Mouse (Mus musculus) cerebellum, adult 11-12 months (tissue): ENCODE data around the gene Ccdc149.

ENCODE experiments used
- DNase-seq: peaks from one replicate; pipeline ENCODE4 v3.0.0; 2022

Ccdc149 gene

DNA sequence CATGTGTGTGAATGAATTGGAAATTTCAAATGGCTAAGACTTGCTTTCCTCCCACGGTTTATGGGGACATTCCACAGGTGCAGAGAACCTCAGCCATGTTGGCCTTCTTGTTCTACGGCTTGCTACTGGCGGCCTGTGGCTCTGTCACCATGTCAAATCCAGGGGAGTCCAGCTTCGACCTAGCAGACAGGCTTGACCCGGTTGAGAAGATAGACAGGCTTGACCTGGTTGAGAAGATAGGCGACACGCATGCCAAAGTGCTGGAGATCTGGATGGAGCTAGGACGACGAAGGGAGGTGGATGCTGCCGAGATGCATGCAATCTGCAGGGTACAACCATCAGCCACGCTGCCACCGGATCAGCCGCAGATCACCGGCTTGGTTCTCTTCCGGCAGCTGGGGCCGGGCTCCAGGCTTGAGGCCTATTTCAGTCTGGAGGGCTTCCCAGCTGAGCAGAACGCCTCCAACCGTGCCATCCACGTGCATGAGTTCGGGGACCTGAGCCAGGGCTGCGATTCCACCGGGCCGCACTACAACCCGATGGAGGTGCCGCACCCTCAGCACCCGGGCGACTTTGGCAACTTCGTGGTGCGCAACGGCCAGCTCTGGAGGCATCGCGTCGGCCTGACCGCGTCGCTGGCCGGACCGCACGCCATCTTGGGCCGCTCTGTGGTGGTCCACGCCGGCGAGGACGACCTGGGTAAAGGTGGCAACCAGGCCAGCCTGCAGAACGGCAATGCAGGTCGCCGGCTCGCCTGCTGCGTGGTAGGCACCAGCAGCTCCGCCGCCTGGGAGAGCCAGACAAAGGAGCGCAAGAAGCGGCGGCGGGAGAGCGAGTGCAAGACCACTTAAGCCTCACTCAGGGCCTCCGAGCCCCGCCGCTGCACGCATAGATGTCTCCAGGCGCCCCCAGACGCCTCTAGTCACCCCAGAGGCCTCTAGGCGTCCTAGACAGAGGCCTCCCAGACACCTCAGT, 103.2 kb downstream of the Ccdc149 start:
- DNase-seq, result no peak

DNA sequence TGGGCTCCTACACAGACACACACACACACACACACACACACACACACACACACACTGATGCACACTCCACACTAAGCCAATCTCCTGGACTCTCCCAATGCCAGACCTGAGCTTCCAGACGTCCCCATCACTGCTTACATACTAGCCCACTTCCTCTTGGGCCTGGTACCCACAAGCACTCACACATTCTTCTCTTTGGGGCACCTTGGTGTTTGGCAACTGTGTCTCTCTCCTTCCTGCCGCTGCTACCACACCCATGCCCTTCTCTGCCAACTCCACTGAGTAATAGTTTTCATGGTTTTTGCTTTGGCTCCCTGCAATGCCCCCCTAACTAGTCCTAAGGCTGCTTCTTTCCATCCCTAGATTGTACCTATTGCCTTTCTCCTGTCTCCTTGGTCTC, 104.7 kb downstream of the Ccdc149 start:
- no peak for DNase-seq

- DNase-seq, result no peak
Measured at GRCm38 (mm10) chr5:52365930-52366329, 105.4 kb downstream of the Ccdc149 start.

DNA sequence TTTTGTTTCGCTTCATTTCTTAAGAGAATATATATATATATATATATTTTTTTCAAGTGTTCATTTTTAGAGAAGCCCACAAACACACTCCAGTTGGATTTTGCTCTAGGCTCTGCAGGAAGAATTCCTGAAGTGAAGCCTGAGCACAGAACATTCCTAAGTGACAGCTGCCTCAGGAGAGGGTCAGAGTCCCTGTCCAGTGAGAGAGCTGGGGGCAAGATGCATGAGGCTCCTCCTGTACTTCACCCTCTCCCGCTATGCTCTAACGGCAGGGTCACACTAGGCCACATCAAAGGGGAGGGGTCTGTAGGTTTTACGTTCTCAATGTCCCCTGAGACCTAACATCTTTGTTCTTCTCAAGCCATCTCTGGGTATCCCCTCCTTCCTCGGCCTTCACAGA, 106.8 kb downstream of the Ccdc149 start:
- DNase-seq, result no peak

- DNase-seq, result no peak
Measured at GRCm38 (mm10) chr5:52363468-52364150, 107.7 kb downstream of the Ccdc149 start, which contains the start of gene Sod3. Sod3 (plus strand) TSS chr5:52363791.

GRCm38 (mm10) chr5:52362776-52363467, 108.4 kb downstream of the Ccdc149 start:
- DNase-seq, result no peak

DNA sequence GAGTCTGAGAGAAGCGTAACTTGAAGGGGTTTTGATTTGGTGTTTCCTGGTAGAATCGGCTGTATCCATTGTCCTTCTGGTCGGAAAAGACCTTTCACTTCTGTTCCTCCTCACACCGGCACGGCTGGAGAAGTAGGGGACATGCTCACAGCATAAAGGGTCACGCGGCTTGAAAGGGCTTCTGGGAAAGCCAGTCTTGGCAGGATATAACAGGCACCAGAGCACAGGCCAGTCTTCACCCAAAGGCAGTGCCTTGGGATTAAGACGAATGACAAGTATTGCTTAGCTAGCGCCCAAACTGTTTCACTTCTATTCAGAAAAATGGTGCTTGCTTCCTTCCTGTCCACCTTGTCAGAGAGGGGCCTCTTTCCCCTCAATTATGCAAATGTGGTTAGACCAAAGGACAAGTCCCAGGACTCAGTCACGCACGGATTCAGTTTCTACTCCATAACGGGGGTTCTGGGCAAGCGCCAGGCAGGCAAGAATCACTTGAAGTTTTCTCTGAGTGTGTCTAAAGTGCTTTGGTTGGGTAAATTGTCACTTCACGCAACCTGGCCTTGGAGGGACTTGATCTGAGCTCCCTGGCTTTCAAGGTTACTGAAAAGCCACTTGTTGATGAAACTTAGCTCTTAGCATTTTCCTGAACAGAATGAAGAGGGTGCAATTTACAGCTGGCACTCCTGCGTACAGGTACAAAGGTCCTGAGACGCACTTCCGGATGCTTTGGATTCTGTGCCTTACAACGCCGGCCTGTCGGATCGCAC, 110.9 kb downstream of the Ccdc149 start:
- DNase-seq, result no peak

GRCm38 (mm10) chr5:52358120-52358519, 113.2 kb downstream of the Ccdc149 start:
- no peak for DNase-seq

- DNase-seq, result no peak
Measured at GRCm38 (mm10) chr5:52357175-52357754, 114.1 kb downstream of the Ccdc149 start.

- no peak for DNase-seq
Measured at GRCm38 (mm10) chr5:52355612-52356011, 115.7 kb downstream of the Ccdc149 start.

DNA sequence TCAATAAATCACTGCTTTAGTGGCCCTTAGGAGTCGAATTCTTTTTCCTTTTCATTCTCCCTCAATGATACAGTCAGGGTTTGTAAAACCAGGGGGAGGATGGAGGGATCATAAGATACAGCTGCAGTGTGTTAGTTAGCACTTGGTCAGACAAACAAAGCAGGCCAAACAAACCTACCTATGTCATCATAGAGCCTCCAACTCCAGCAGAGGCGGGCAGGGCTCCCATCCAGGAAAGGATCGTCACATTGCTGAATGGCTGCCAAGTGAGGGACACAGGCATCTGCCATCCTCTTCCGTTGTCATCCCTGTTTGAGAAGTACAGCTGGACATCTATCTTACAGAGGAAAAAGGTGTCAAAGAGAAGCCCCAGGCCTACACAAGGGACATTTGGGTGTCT, 116.9 kb downstream of the Ccdc149 start:
- DNase-seq, result no peak

GRCm38 (mm10) chr5:52352730-52353129, 118.6 kb downstream of the Ccdc149 start:
- DNase-seq, result no peak

- no peak for DNase-seq
Measured at GRCm38 (mm10) chr5:52351561-52351960, 119.8 kb downstream of the Ccdc149 start.

- no peak for DNase-seq
Measured at GRCm38 (mm10) chr5:52350451-52350850, 120.9 kb downstream of the Ccdc149 start.

DNA sequence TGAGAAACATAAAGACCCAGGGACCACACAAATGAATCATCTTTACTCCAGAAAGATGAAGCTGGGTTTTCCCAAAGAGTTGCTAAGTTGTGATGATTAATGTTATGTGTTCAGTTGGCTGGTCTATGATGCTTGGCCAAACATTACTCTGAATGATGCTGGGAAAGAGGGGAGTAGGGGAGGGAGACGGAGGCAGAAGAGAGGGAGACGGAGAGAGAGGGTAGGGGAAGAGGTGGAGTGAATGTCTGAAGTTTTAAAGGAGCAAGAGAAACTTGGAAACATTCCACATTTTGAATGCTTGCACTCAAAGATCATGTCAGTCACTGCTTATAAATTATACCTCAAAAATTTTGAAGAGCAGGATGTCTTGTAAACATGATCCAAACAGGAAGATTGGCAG, 124.4 kb downstream of the Ccdc149 start:
- DNase-seq, result no peak

DNA sequence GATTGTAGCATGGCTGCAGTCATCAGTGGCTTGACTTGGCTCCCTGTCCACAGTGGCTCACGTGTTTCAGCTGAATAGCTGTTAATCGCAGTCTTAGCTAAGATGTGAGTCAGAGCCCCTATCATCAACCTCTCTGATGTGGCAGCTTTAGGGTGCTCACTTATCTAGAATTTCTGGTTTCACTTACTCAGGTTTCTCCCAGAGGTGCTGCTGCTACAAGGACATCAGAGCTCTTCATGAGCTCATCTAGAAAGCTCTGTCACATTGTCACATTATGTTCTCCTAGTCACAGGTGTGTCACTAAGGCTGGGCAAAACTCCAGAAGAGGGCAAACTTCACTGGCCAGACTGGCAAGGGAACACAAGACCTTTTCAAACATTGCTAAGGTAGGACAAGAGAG, 132.2 kb downstream of the Ccdc149 start:
- DNase-seq, result no peak

DNA sequence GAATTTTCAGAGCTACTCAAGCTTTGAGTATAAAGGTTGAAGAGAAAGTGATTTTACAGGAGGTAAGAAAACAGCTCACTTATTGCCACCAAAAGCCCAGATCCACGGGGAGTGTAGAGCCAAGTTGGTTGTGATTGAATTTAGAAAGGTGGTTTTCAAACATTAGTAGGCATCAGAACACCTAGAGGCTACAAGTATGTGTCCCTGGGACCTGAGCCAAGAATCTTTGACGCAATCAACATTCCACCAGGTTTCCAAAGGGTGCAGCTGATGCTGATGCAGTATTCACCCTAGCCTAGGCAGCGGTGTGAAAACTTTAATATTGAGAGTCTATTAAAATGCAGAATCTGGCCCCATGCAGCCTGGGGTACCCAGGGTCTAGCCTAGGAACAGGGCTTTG, 135.7 kb downstream of the Ccdc149 start:
- no peak for DNase-seq

GRCm38 (mm10) chr5:52332120-52332519, 139.2 kb downstream of the Ccdc149 start:
- DNase-seq, result no peak
